Mouse (Mus musculus) myocyte (in vitro differentiated cells): ENCODE results near the gene Ctdsp1. TPM values are rescaled to one million over a fixed set of nuclear protein-coding genes. Genes with fewer than 3 reads are reported as not detected.

Source experiments
- H3K27me3 ChIP-seq: one replicate; pipeline ENCODE4 v1.6.1; 2011; ENCODE audit not compliant: control insufficient read depth, insufficient read depth, insufficient read length
- H3K36me3 ChIP-seq: one replicate; pipeline ENCODE4 v1.6.1; 2011; ENCODE audit not compliant: control insufficient read depth, insufficient read depth
- H3K4me2 ChIP-seq: one replicate; pipeline ENCODE4 v1.6.1; 2011; ENCODE audit warnings: low read depth, control low read depth
- H3K4me3 ChIP-seq: one replicate; pipeline ENCODE4 v1.5.1; 2011; ENCODE audit warnings: mild to moderate bottlenecking, control low read depth, moderate library complexity
- H3K79me2 ChIP-seq: one replicate; pipeline ENCODE4 v1.6.1; 2011; ENCODE audit not compliant: control insufficient read depth, insufficient read depth
- H3ac ChIP-seq: one replicate; pipeline ENCODE4 v1.6.1; 2011; ENCODE audit not compliant: control insufficient read depth, insufficient read length
- CEBPB ChIP-seq: IDR thresholded peaks from 2 replicates; pipeline ENCODE4 v1.6.1; 2011; ENCODE audit warnings: mild to moderate bottlenecking, moderate library complexity; ENCODE audit not compliant: poor library complexity, insufficient read depth, severe bottlenecking
- E2F4 ChIP-seq: IDR thresholded peaks from one replicate; pipeline ENCODE4 v1.6.1; 2011; ENCODE audit warnings: mild to moderate bottlenecking, control low read depth, moderate library complexity; ENCODE audit not compliant: insufficient read depth
- MAX ChIP-seq: IDR thresholded peaks from one replicate; pipeline ENCODE4 v1.6.1; 2011; ENCODE audit warnings: low read depth, mild to moderate bottlenecking, control low read depth
- MYOD1 ChIP-seq, 3 experiments: IDR thresholded peaks; one replicate each; pipeline ENCODE4 v1.6.1; 2011; ENCODE audit warnings: control low read depth in 2 of 3, low read depth in 2 of 3, mild to moderate bottlenecking in 2 of 3, moderate library complexity in 1 of 3; ENCODE audit not compliant: insufficient read length in 2 of 3, control insufficient read depth in 1 of 3
- MYOG ChIP-seq, 3 experiments: IDR thresholded peaks; one replicate each; pipeline ENCODE4 v1.6.1; 2011; ENCODE audit warnings: control low read depth in 2 of 3, low read depth in 2 of 3, mild to moderate bottlenecking in 2 of 3; ENCODE audit not compliant: insufficient read length in 2 of 3, control insufficient read depth in 1 of 3, insufficient read depth in 1 of 3
- POLR2A ChIP-seq: IDR thresholded peaks from one replicate; pipeline ENCODE4 v1.6.1; 2011; ENCODE audit warnings: low read depth, mild to moderate bottlenecking, control low read depth, moderate library complexity; ENCODE audit not compliant: insufficient read length
- POLR2AphosphoS2 ChIP-seq: IDR thresholded peaks from one replicate; pipeline ENCODE4 v1.6.1; 2011; ENCODE audit warnings: low read depth, control low read depth; ENCODE audit not compliant: insufficient read length
- REST ChIP-seq: IDR thresholded peaks from one replicate; pipeline ENCODE4 v1.6.1; 2011; ENCODE audit warnings: mild to moderate bottlenecking, control low read depth, moderate library complexity; ENCODE audit not compliant: insufficient read depth, insufficient read length
- SRF ChIP-seq: IDR thresholded peaks from one replicate; pipeline ENCODE4 v1.6.1; 2011; ENCODE audit warnings: low read depth; ENCODE audit not compliant: control insufficient read depth, insufficient read length
- TCF12 ChIP-seq: IDR thresholded peaks from one replicate; pipeline ENCODE4 v1.6.1; 2011; ENCODE audit warnings: mild to moderate bottlenecking, control low read depth; ENCODE audit not compliant: poor library complexity, insufficient read depth, severe bottlenecking
- TCF3 ChIP-seq: IDR thresholded peaks from one replicate; pipeline ENCODE4 v1.6.1; 2011; ENCODE audit warnings: low read depth, control low read depth; ENCODE audit not compliant: insufficient read length
- USF1 ChIP-seq: IDR thresholded peaks from one replicate; pipeline ENCODE4 v1.6.1; 2011; ENCODE audit warnings: low read depth, mild to moderate bottlenecking, control low read depth, moderate library complexity
- polyA plus RNA-seq: library from polyadenylated mRNA; unstranded; fragments of >200 nt; fragmentation: generic; extraction: Trizol; gene quantifications from one replicate; pipeline ENCODE4 v1.2.1, GENCODE M21; 2012; ENCODE audit warnings: missing spikeins

Ctdsp1 gene
- polyA plus RNA-seq: 64.0 TPM

DNA sequence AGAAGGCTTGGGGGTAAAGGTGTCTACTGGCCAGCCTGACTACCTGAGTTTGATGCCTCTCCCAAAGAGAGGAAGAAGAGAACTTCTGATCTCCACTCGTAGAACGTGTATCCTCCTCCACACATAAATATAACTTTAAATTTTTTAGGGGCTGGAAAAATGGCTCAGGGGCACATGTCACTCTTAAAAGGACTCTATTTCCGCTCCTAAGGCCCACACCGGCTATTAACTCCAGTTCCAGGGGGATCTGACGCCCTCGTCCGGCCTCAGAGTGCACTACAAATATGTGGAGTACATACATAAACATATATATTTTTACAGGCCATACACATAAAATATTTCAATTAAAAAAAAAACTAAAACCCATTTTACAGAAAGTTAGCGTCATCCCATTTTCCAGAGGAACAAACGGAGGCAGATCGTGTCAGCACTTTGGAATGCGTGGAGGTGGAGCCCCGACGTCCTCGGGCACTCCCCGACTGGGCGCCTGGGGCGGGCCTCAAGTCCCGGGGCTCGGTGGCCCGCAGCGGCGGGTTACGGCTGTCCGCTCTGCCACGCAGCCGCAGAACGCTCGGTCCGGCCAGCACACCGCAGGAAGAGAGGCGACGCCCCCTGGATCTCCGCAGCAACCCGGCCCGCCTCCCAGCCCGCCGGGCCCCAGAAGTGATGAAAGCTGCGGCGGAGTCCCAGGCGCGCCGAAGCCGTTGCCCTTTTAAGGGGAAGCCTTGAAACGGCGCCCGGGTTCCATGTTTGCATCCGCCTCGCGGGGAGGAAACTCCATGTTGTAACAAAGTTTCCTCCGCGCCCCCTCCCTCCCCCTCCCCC lies at the start of gene Ctdsp1:
Gene Ctdsp1 (plus strand): TSS at position 586 of the 825 bp plus-strand sequence.
- H3K4me2 ChIP-seq: peak within 1 kb of the TSS; percentile 84
- H3K4me3 ChIP-seq: peak within 1 kb of the TSS; percentile 55
- TF ChIP-seq MYOD1 (IDR thresholded peaks at IDR 0.05; ENCODE audit: control insufficient read depth in 1 of 3, insufficient read length in 2 of 3, low read depth in 2 of 3): no peak
- peak; percentile 94 for TF ChIP-seq SRF
- TF ChIP-seq MAX: no peak
- no peak for TF ChIP-seq E2F4
- TF ChIP-seq MYOG (IDR thresholded peaks at IDR 0.05; ENCODE audit: control insufficient read depth in 1 of 3, insufficient read depth in 1 of 3, insufficient read length in 2 of 3, low read depth in 2 of 3): no peak
- no peak for TF ChIP-seq POLR2AphosphoS2
- TF ChIP-seq POLR2A: peak; percentile 61
- TF ChIP-seq USF1: no peak
- no peak for TF ChIP-seq TCF3
- no peak for TF ChIP-seq REST
- no peaks in the 10 kb centered on the region for H3K27me3 ChIP-seq
- H3K36me3 ChIP-seq: no peaks in the 10 kb centered on the region
- peak within 1 kb of the TSS; percentile 95 for H3ac ChIP-seq
- H3K79me2 ChIP-seq: peaks cover 18% of the 10 kb centered on the region

DNA sequence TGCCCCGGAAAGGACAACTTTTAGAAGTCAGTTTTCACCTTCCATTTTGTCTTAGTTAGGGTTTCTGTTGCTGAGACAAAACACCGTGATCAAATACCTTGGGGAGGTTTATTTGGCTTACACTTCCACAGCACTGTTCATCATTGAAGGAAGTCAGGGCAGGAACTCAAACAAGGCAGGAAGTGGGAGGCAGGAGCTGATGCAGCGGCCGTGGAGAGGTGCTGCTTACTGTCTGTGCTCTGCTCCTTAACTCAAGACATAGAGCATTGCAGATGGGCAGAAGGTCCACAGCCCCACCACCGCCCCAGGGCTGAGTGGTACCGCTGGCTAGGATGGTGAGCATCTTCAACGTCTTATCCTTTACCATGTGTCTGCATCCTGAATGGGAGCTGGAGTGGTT lies 49.4 kb upstream of the Ctdsp1 start:
- TF ChIP-seq E2F4 (no peak), USF1 (no peak), POLR2A (no peak), REST (no peak), MYOG (IDR thresholded peaks at IDR 0.05; ENCODE audit: control insufficient read depth in 1 of 3, insufficient read depth in 1 of 3, insufficient read length in 2 of 3, low read depth in 2 of 3) (no peak), MYOD1 (IDR thresholded peaks at IDR 0.05; ENCODE audit: control insufficient read depth in 1 of 3, insufficient read length in 2 of 3, low read depth in 2 of 3) (no peak), MAX (no peak), TCF3 (no peak), POLR2AphosphoS2 (no peak), TCF12 (no peak), CEBPB (no peak), SRF (no peak)
- no peak overlapping the region for H3K4me3 ChIP-seq
- no peak overlapping the region for H3ac ChIP-seq
- H3K36me3 ChIP-seq: no peaks in the 10 kb centered on the region
- no peak overlapping the region for H3K4me2 ChIP-seq
- H3K27me3 ChIP-seq: no peaks in the 10 kb centered on the region
- no peaks in the 10 kb centered on the region for H3K79me2 ChIP-seq

DNA sequence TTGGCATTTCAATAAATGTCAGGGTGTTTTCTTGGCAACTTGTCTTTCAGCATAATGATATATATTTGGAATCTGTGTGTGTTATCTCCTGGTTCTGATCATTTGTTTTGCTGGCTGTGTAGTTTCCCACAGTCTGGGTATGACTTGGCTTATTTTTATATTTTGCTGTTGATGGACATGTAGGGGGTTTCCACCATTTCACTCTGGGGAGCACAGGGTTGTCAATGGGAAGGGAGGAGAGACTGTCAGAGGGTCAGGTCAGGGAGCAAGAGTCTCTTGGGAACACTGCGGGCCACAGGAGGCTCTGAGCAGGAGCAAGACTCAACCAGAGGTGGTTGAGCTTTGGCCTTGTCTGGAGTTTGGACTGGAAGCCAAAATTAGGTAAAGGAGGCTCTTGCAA lies 49.0 kb upstream of the Ctdsp1 start:
- no peaks in the 10 kb centered on the region for H3K36me3 ChIP-seq
- no peaks in the 10 kb centered on the region for H3K79me2 ChIP-seq
- H3K4me2 ChIP-seq: no peak overlapping the region
- no peaks in the 10 kb centered on the region for H3K27me3 ChIP-seq
- H3ac ChIP-seq: no peak overlapping the region
- no peak overlapping the region for H3K4me3 ChIP-seq
- TF ChIP-seq POLR2A: no peak
- TF ChIP-seq E2F4: no peak
- TF ChIP-seq POLR2AphosphoS2: no peak
- TF ChIP-seq REST: no peak
- TF ChIP-seq TCF12: no peak
- TF ChIP-seq USF1: no peak
- TF ChIP-seq SRF: no peak
- no peak for TF ChIP-seq MAX
- no peak for TF ChIP-seq TCF3
- TF ChIP-seq CEBPB: no peak
- TF ChIP-seq MYOD1 (IDR thresholded peaks at IDR 0.05; ENCODE audit: control insufficient read depth in 1 of 3, insufficient read length in 2 of 3, low read depth in 2 of 3): no peak
- no peak for TF ChIP-seq MYOG (IDR thresholded peaks at IDR 0.05; ENCODE audit: control insufficient read depth in 1 of 3, insufficient read depth in 1 of 3, insufficient read length in 2 of 3, low read depth in 2 of 3)

GRCm38 (mm10) chr1:74343161-74343560 lies 48.1 kb upstream of the Ctdsp1 start:
- H3K27me3 ChIP-seq: no peaks in the 10 kb centered on the region
- no peaks in the 10 kb centered on the region for H3K36me3 ChIP-seq
- H3K79me2 ChIP-seq: no peaks in the 10 kb centered on the region
- no peak overlapping the region for H3K4me3 ChIP-seq
- H3ac ChIP-seq: no peak overlapping the region
- no peak overlapping the region for H3K4me2 ChIP-seq
- TF ChIP-seq USF1 (no peak), POLR2A (no peak), MYOD1 (IDR thresholded peaks at IDR 0.05; ENCODE audit: control insufficient read depth in 1 of 3, insufficient read length in 2 of 3, low read depth in 2 of 3) (no peak), TCF3 (no peak), E2F4 (no peak), SRF (no peak), POLR2AphosphoS2 (no peak), REST (no peak), TCF12 (no peak), CEBPB (no peak)
